Mouse (Mus musculus): ENCODE measurements around the gene H2-Ab1.
A peak's percentile ranks its signal among the peaks of the same experiment; 100 is the strongest.
"Not testable (repeated sequence)": the region's sequence is repeated elsewhere in the genome, so short reads cannot be mapped to it uniquely, and the experiment has no call there.

The H2-Ab1 gene

GRCm38 (mm10) chr17:34309683-34310385 is 52.3 kb downstream of the H2-Ab1 start:
- DNase-seq: peak; percentile 82

GRCm38 (mm10) chr17:34310526-34310925 is 53.0 kb downstream of the H2-Ab1 start:
- DNase-seq: not testable (repeated sequence)

- peak; percentile 41 for DNase-seq
These were observed 54.7 kb downstream of the H2-Ab1 start for GRCm38 (mm10) chr17:34312185-34312584.

GRCm38 (mm10) chr17:34313393-34313792 is 55.9 kb downstream of the H2-Ab1 start:
- peak; percentile 93 for DNase-seq

GRCm38 (mm10) chr17:34314286-34314685 is 56.8 kb downstream of the H2-Ab1 start:
- DNase-seq: no peak

- no peak for DNase-seq
These were observed 58.0 kb downstream of the H2-Ab1 start for GRCm38 (mm10) chr17:34315512-34315911.

GRCm38 (mm10) chr17:34316697-34317096 is 59.2 kb downstream of the H2-Ab1 start:
- DNase-seq: no peak

GRCm38 (mm10) chr17:34317275-34317674 is 59.8 kb downstream of the H2-Ab1 start:
- DNase-seq: no peak

Data from thymus, postnatal 4 days (tissue).